Mouse (Mus musculus) heart, adult 2 months (tissue): ENCODE data around the gene Sh3bgrl3. TPM values are rescaled to one million over a fixed set of nuclear protein-coding genes. Genes with fewer than 3 reads are reported as not detected.

ENCODE experiments used
- DNase-seq, 2 experiments: peaks; one replicate each; pipeline ENCODE4 v3.0.0; 2021
- H3K27ac ChIP-seq: fragments of 200-600 bp; 2 replicates; pipeline ENCODE4 v1.8.1; 2022
- H3K27me3 ChIP-seq: fragments of 200-500 bp; 2 replicates; pipeline ENCODE4 v1.6.1; 2012; ENCODE audit warnings: mild to moderate bottlenecking, low read length, inconsistent platforms, mixed read lengths; ENCODE audit not compliant: control insufficient read depth, insufficient read depth
- H3K36me3 ChIP-seq: fragments of 200-500 bp; 2 replicates; pipeline ENCODE4 v1.6.1; 2012; ENCODE audit warnings: low read length, inconsistent platforms; ENCODE audit not compliant: control insufficient read depth, insufficient read depth
- H3K4me1 ChIP-seq: fragments of 200-500 bp; 2 replicates; pipeline ENCODE4 v1.6.1; 2011; ENCODE audit warnings: low read length; ENCODE audit not compliant: control insufficient read depth, insufficient read depth
- H3K4me3 ChIP-seq: fragments of 200-600 bp; 2 replicates; pipeline ENCODE4 v1.8.1; 2022
- H3K79me2 ChIP-seq: fragments of 200-500 bp; replicated peaks from 2 replicates; pipeline ENCODE4 v1.6.1; 2012; ENCODE audit warnings: mild to moderate bottlenecking, inconsistent platforms, low read length, moderate library complexity, mixed read lengths; ENCODE audit not compliant: control insufficient read depth, insufficient read depth
- H3K9ac ChIP-seq: fragments of 200-500 bp; 2 replicates; pipeline ENCODE4 v1.6.1; 2012; ENCODE audit warnings: low read depth, mild to moderate bottlenecking, control low read depth, inconsistent platforms, low read length, mixed read lengths
- CTCF ChIP-seq: fragments of 200-600 bp; IDR thresholded peaks from 2 replicates; pipeline ENCODE4 v1.8.1; 2022; ENCODE audit warnings: antibody characterized with exemption, mild to moderate bottlenecking, moderate library complexity
- EP300 ChIP-seq: fragments of 200-500 bp; IDR thresholded peaks from 2 replicates; pipeline ENCODE4 v1.6.1; 2011; ENCODE audit warnings: low read depth, low read length, control low read depth; ENCODE audit not compliant: insufficient read depth
- POLR2A ChIP-seq: fragments of 200-500 bp; IDR thresholded peaks from 2 replicates; pipeline ENCODE4 v1.6.1; 2011; ENCODE audit warnings: mild to moderate bottlenecking, low read depth, low read length, control low read depth; ENCODE audit not compliant: insufficient read depth
- WGBS: fragments of 180-500 bp; shearing (Covaris S2); methylation state at CpG from one replicate; pipeline ENCODE4 v1.1.7; 2018; 5-methylcytosine and 5-hydroxymethylcytosine counted together
- intact Hi-C: fragments of 180-260 bp; cut with DNase I; formaldehyde crosslinking; loops from one replicate; pipeline ENCODE4 v1.15.1; 2025
- polyA plus RNA-seq: library from polyadenylated mRNA; depleted of rRNA; stranded (reverse); fragments of >200 nt; gene quantifications from 2 replicates; pipeline ENCODE4 v1.2.3, GENCODE M21; 2012
- total RNA-seq, 2 experiments: library from RNA; stranded (reverse); gene quantifications; 2 replicates each; pipeline ENCODE4 v1.2.3; 2021

Sh3bgrl3 gene
- total and polyA plus RNA-seq, 3 experiments: 34.3 to 139 (median 45.7) TPM

DNA sequence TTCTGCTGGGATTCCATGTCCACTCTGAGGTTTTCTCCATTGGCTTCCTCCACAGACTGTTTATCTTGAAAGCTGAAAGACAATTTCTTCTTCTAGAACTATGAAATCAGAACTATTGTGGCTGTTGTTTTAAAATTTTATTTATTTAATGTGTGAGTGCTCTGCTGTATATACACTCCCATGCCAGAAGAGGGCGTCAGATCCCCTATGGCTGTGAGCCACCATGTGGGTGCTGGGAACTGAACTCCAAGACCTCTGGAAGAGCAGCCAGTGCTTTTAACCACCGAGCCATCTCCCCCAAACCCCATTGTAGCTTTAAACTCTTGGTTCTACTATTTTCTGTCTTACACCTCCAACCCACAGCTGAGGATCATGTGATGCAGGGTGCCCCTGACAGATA is 10.3 kb upstream of the Sh3bgrl3 start:
- 91% methylated on average over 2 of the region's 2 CpGs for WGBS
- Histone ChIP-seq H3K4me3 (no peak overlapping the region), H3K79me2 (no peaks in the 10 kb centered on the region), H3K4me1 (no peaks in the 10 kb centered on the region), H3K27me3 (no peaks in the 10 kb centered on the region), H3K27ac (no peak overlapping the region), H3K9ac (no peak overlapping the region), H3K36me3 (peaks cover 2% of the 10 kb centered on the region; the same call in 1 of the 2 replicates)
- DNase-seq: no peak
- TF ChIP-seq CTCF (peak; percentile 34), EP300 (no peak)
- intact Hi-C loops: no loop called here

DNA sequence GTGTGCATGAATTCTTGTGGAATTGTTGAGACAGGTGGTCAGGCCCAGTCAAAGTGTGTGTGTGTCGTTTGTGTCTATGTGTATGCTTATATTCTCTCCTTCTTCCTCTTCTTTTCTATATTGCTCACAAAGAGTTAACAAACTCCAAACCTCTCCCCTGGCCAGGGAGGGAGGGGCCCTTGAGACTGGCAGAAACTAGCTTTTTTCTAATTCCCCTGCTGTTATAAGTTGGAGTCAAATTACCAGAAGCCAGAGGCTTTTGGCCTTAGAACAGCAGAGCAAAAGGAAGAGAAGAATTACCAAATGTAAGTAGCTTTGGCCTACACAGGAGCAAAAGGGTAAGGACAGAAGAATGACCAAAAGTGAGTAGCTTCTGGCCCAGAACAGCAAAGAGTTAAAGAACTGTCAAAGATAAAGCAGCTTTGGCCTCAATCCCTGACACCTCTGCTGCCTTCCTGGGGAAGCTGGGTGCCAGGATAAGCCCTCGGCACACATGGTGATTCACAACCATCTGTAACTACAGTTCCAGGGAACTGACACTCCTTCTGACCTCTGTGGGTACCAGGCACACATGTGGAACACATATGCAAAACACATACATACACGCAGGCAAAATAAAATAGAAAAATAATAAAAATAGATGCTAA is 7.8 kb upstream of the Sh3bgrl3 start:
- TF ChIP-seq EP300 (no peak), POLR2A (no peak), CTCF (no peak)
- no peak overlapping the region for H3K4me3 ChIP-seq
- H3K9ac ChIP-seq: no peak overlapping the region
- H3K27ac ChIP-seq: no peak overlapping the region
- H3K79me2 ChIP-seq: no peaks in the 10 kb centered on the region
- intact Hi-C loops: no loop called here
- DNase-seq: no peak
- H3K27me3 ChIP-seq: no peaks in the 10 kb centered on the region
- H3K4me1 ChIP-seq: no peaks in the 10 kb centered on the region
- WGBS: 45% methylated on average over 3 of the region's 3 CpGs
- peaks cover 2% of the 10 kb centered on the region; the same call in 1 of the 2 replicates for H3K36me3 ChIP-seq

DNA sequence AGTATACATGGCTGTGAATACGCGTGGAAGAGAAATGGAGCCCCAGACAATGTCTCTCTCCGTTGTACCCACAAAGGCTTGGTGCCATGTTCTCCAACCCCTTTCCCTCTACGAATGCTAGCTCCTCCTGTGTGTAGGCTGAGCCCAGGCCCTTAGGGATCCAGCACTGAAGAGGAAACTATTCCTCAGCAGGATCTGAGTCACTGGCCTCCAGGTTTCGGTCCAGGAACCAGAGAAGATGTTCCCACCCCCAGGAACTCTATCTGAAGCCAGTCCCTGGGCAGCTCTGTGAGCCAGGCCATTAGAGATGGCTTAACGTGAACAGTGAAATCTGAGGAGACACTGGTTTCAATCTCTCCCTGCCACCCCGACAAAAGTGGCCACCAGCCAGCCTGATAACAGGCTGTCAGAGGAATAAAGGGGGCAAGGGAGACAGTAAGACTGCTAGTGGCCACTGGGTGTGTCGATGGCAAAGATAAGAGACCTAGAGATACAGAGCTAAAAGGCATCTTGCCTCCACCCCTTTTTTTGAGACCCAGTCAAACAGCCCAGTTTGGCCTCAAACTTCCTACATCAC is 4.0 kb upstream of the Sh3bgrl3 start:
- no peaks in the 10 kb centered on the region for H3K27me3 ChIP-seq
- intact Hi-C loops: no loop called here
- H3K4me3 ChIP-seq: no peak overlapping the region
- no peaks in the 10 kb centered on the region; the same call in 1 of the 2 replicates for H3K4me1 ChIP-seq
- no peaks in the 10 kb centered on the region for H3K79me2 ChIP-seq
- peaks cover 2% of the 10 kb centered on the region; the same call in 1 of the 2 replicates for H3K36me3 ChIP-seq
- DNase-seq: no peak
- H3K27ac ChIP-seq: no peak overlapping the region
- TF ChIP-seq CTCF (no peak), EP300 (no peak), POLR2A (no peak)
- WGBS: 48% methylated on average over 8 of the region's 8 CpGs
- no peak overlapping the region for H3K9ac ChIP-seq

DNA sequence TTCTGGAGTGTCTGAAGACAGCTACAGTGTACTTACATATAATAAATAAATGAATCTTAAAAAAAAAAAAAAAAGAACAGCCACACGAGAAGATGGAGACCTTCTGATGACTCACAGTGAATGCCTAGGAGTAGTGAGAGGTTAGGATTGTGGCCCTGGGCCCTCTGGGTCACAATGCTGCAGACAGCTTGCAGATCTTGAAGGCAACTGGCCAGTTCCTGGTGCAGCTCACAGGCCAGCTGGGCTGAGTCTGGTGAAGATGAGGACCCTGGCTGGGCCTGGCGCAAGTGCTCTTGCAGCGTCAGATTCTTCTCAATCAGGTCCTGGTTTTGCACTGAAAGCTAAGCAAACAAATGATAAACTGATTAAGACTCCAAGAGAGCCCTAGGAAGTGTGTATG is 3.5 kb upstream of the Sh3bgrl3 start:
- Histone ChIP-seq H3K36me3 (peaks cover 2% of the 10 kb centered on the region; the same call in 1 of the 2 replicates), H3K9ac (no peak overlapping the region), H3K4me1 (no peaks in the 10 kb centered on the region; the same call in 1 of the 2 replicates), H3K4me3 (no peak overlapping the region), H3K27me3 (no peaks in the 10 kb centered on the region), H3K79me2 (no peaks in the 10 kb centered on the region), H3K27ac (no peak overlapping the region)
- no peak for DNase-seq
- TF ChIP-seq POLR2A: no peak
- no peak for TF ChIP-seq CTCF
- no peak for TF ChIP-seq EP300
- intact Hi-C loops: no loop called here
- WGBS: 71% methylated on average over 3 of the region's 3 CpGs

DNA sequence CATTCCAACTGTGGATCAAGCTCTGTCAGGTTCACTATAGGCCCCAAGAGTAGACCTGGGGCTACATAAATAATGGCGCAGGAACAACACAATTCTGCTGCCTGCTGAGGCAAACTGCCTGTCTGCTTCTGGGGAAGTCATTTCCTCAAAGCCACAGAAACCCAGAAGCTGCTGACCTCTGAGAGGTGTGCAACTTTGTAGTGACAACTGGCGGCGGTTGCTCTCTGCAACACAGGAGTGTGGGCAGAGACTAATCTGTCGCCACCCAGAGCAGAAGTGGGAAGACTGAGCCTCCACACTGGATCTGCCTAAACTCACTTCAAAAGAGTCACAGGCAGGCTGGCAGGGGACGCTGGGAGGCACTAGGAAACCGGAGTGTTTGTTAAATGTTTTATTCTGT is 893 bp upstream of the Sh3bgrl3 start:
- no peaks in the 10 kb centered on the region for H3K79me2 ChIP-seq
- no peak for TF ChIP-seq EP300
- no peak for TF ChIP-seq CTCF
- no peak for TF ChIP-seq POLR2A
- intact Hi-C loops: loop anchor here (2.0 kb wide), 1 partner anchor 31 kb away; no protein-coding TSS in a partner anchor
- H3K36me3 ChIP-seq: no peaks in the 10 kb centered on the region
- no peak overlapping the region for H3K9ac ChIP-seq
- H3K4me1 ChIP-seq: no peaks in the 10 kb centered on the region; the same call in 1 of the 2 replicates
- DNase-seq: peak in 1 of 2 experiments; percentile 32
- H3K4me3 ChIP-seq: peak overlapping the region; percentile 93
- 42% methylated on average over 6 of the region's 6 CpGs for WGBS
- no peaks in the 10 kb centered on the region for H3K27me3 ChIP-seq
- peak overlapping the region; percentile 93 for H3K27ac ChIP-seq

DNA sequence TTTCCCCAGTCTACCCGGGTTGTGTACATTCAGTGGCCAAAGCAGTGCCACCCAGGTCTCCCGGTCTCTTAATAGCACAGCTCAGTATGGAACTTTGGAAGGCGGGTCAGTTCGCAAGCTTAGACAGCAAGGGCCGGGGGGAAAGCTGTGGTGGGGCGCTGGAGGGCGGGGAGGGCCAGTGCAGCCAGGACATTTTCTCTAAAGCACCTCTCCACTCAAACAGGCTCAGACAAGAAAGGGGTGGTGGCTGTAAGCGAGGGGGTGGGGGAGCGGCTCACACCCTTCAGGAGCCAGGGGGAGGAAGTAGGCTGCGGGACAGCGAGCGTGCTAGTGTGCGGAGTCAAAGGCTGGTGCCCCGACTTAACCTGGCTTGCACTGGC is 384 bp upstream of the Sh3bgrl3 start:
- peak overlapping the region; percentile 93 for H3K27ac ChIP-seq
- intact Hi-C loops: loop anchor here (2.0 kb wide), 1 partner anchor 32 kb away; no protein-coding TSS in a partner anchor
- peak overlapping the region; percentile 66 for H3K9ac ChIP-seq
- peak overlapping the region; percentile 93 for H3K4me3 ChIP-seq
- H3K36me3 ChIP-seq: no peaks in the 10 kb centered on the region
- 4% methylated on average over 14 of the region's 14 CpGs for WGBS
- no peak for TF ChIP-seq POLR2A
- no peak for TF ChIP-seq EP300
- TF ChIP-seq CTCF: no peak
- no peak for DNase-seq
- no peaks in the 10 kb centered on the region for H3K79me2 ChIP-seq
- no peaks in the 10 kb centered on the region; the same call in 1 of the 2 replicates for H3K4me1 ChIP-seq
- H3K27me3 ChIP-seq: no peaks in the 10 kb centered on the region
